In genomic region chr13:55881431-55882202, GRCm38 (mm10) we compare ENCODE assay signal across 10 mouse cellular contexts. TPM values are rescaled to one million over a fixed set of nuclear protein-coding genes. Genes with fewer than 3 reads are reported as not detected.
DNase-seq lines count a peak whose midpoint lies in the region; ATAC-seq lines count a peak whose summit lies in the region.
"Had no signal": no experiment of that assay in that cellular context is flagged by ENCODE, and none has a peak within 500 bp of the region (broad histone marks: within the 10 kb centered on the region; RNA-seq: fewer than 3 reads in every experiment).

No protein-coding gene starts in this region.

- WGBS in heart, embryonic 10.5 days: 58% methylated on average over 16 of the region's 16 CpGs
- 46% methylated on average over 16 of the region's 16 CpGs for WGBS in midbrain, embryonic 11.5 days
- 45% methylated on average over 16 of the region's 16 CpGs for WGBS in midbrain, embryonic 13.5 days
- 49% methylated on average over 16 of the region's 16 CpGs for WGBS in intestine, embryonic 15.5 days
- 39% methylated on average over 16 of the region's 16 CpGs for WGBS in stomach, embryonic 14.5 days

- intact Hi-C loops in heart, postnatal 36 days (cut with DNase I): no loop called here

- H3K4me3 ChIP-seq in heart, embryonic 10.5 days: no peak overlapping the region
- no peak overlapping the region for H3K4me3 ChIP-seq in midbrain, embryonic 11.5 days (ENCODE audit: low read depth, low read length)
- no peak overlapping the region for H3K4me3 ChIP-seq in midbrain, embryonic 13.5 days (replicated peaks)
- H3K4me3 ChIP-seq in intestine, embryonic 15.5 days (replicated peaks): no peak overlapping the region
- H3K4me3 ChIP-seq in stomach, embryonic 14.5 days (ENCODE audit: low read depth, low read length): no peak overlapping the region

- H3K9ac ChIP-seq in midbrain, embryonic 11.5 days (ENCODE audit: low read length): no peak overlapping the region
- H3K9ac ChIP-seq in midbrain, embryonic 13.5 days (replicated peaks): no peak overlapping the region
- no peak overlapping the region for H3K9ac ChIP-seq in intestine, embryonic 15.5 days
- no peak overlapping the region for H3K9ac ChIP-seq in stomach, embryonic 14.5 days (replicated peaks; ENCODE audit: low read depth, low read length)

- H3K4me2 ChIP-seq in midbrain, embryonic 11.5 days: no peak overlapping the region
- H3K4me2 ChIP-seq in midbrain, embryonic 13.5 days (replicated peaks): no peak overlapping the region
- H3K4me2 ChIP-seq in intestine, embryonic 15.5 days (replicated peaks): no peak overlapping the region
- no peak overlapping the region for H3K4me2 ChIP-seq in stomach, embryonic 14.5 days (replicated peaks; ENCODE audit: low read depth, low read length)

- peaks cover 10% of the 10 kb centered on the region; the same call in 1 of the 2 replicates for H3K27me3 ChIP-seq in heart, embryonic 10.5 days (ENCODE audit: insufficient read depth, poor library complexity, severe bottlenecking)
- H3K27me3 ChIP-seq in midbrain, embryonic 11.5 days (ENCODE audit: control insufficient read depth, insufficient read depth, low read length): no peaks in the 10 kb centered on the region
- 0 out of 2 replicates have a peak, but pooled peaks cover 3% of the 10 kb centered on the region for H3K27me3 ChIP-seq in midbrain, embryonic 13.5 days
- H3K27me3 ChIP-seq in intestine, embryonic 15.5 days (replicated peaks): no peaks in the 10 kb centered on the region
- H3K27me3 ChIP-seq in stomach, embryonic 14.5 days (ENCODE audit: control insufficient read depth, insufficient read depth, low read length): no peaks in the 10 kb centered on the region

- no peaks in the 10 kb centered on the region for H3K9me3 ChIP-seq in heart, embryonic 10.5 days
- H3K9me3 ChIP-seq in midbrain, embryonic 11.5 days (ENCODE audit: control insufficient read depth, low read length): no peaks in the 10 kb centered on the region
- no peaks in the 10 kb centered on the region for H3K9me3 ChIP-seq in midbrain, embryonic 13.5 days
- H3K9me3 ChIP-seq in intestine, embryonic 15.5 days: no peaks in the 10 kb centered on the region
- H3K9me3 ChIP-seq in stomach, embryonic 14.5 days (ENCODE audit: control insufficient read depth, low read depth, low read length): no peaks in the 10 kb centered on the region

- H3K4me1 ChIP-seq in heart, embryonic 10.5 days: peaks cover 23% of the 10 kb centered on the region
- no peaks in the 10 kb centered on the region for H3K4me1 ChIP-seq in midbrain, embryonic 11.5 days (ENCODE audit: control insufficient read depth, insufficient read depth, low read length)
- H3K4me1 ChIP-seq in midbrain, embryonic 13.5 days (replicated peaks): peaks cover 7% of the 10 kb centered on the region; the same call in 1 of the 2 replicates
- H3K4me1 ChIP-seq in intestine, embryonic 15.5 days (replicated peaks): peaks cover 4% of the 10 kb centered on the region
- H3K4me1 ChIP-seq in stomach, embryonic 14.5 days (ENCODE audit: control insufficient read depth, insufficient read depth, low read length): peaks cover 12% of the 10 kb centered on the region

- peak overlapping the region; percentile 64 for H3K27ac ChIP-seq in heart, embryonic 10.5 days
- no peak overlapping the region for H3K27ac ChIP-seq in midbrain, embryonic 11.5 days (ENCODE audit: low read depth, low read length)
- no peak overlapping the region for H3K27ac ChIP-seq in midbrain, embryonic 13.5 days
- H3K27ac ChIP-seq in intestine, embryonic 15.5 days: peak overlapping the region; percentile 49
- peak overlapping the region; percentile 89 for H3K27ac ChIP-seq in stomach, embryonic 14.5 days (ENCODE audit: low read length)

- DNase-seq in heart, embryonic 10.5 days (ENCODE audit: low spot score): no peak
- no peak for DNase-seq in heart, postnatal 36 days
- DNase-seq in midbrain, embryonic 11.5 days (ENCODE audit: low spot score, missing footprints): peak; percentile 82
- no peak for DNase-seq in left cerebral cortex, adult 11 months (ENCODE audit: low spot score)
- DNase-seq in cerebellum, adult 9-10 months: no peak
- DNase-seq: embryo, embryonic 11 days had no signal

- no peak for ATAC-seq in midbrain, embryonic 11.5 days (ENCODE audit: low FRiP score)
- no peak; the same call in 1 of the 2 replicates for ATAC-seq in midbrain, embryonic 13.5 days
- ATAC-seq in intestine, embryonic 15.5 days: peak; percentile 41
- ATAC-seq in stomach, embryonic 14.5 days (ENCODE audit: insufficient number of reproducible peaks, insufficient read depth, low FRiP score, low read depth): peak; percentile 66; the same call in 1 of the 2 replicates

- no peaks in the 10 kb centered on the region for H3K36me3 ChIP-seq in heart, embryonic 10.5 days
- H3K36me3 ChIP-seq in midbrain, embryonic 11.5 days (ENCODE audit: control insufficient read depth, insufficient read depth, low read length): no peaks in the 10 kb centered on the region
- no peaks in the 10 kb centered on the region for H3K36me3 ChIP-seq in midbrain, embryonic 13.5 days
- no peaks in the 10 kb centered on the region for H3K36me3 ChIP-seq in intestine, embryonic 15.5 days
- H3K36me3 ChIP-seq in stomach, embryonic 14.5 days (ENCODE audit: control insufficient read depth, insufficient read depth, low read length): no peaks in the 10 kb centered on the region

RNA-seq across cellular contexts. Expression of gene Pitx1, which starts 45.6 kb away (rescaled TPM):
- polyA plus RNA-seq in heart, embryonic 10.5 days (2016; fragmentation: Nextera tagmentation; extraction: Ambion mirVana): 0.53 and 3.8 TPM in 2 replicates
- total RNA-seq in heart, postnatal 36 days (2021): not detected
- polyA plus RNA-seq in midbrain, embryonic 11.5 days (2014; fragmentation: Nextera tagmentation; extraction: Ambion mirVana): 0.25 and 0.88 TPM in 2 replicates
- 0.75 and 1.5 TPM in 2 replicates for polyA plus RNA-seq in midbrain, embryonic 13.5 days (2015; fragmentation: Nextera tagmentation; extraction: Ambion mirVana)
- 15.2 and 18.4 TPM in 2 replicates for polyA plus RNA-seq in intestine, embryonic 15.5 days (2015; fragmentation: Nextera tagmentation; extraction: Ambion mirVana)
- 262 and 263 TPM in 2 replicates for polyA plus RNA-seq in stomach, embryonic 14.5 days (2014; fragmentation: Nextera tagmentation; extraction: Ambion mirVana)
- total RNA-seq: left cerebral cortex, postnatal 25 days had no signal

Comparison
In these comparisons a context has a peak if more than half of its experiments do, and no peak if none do; other contexts are left out.
1. H3K27ac ChIP-seq: peak in heart, embryonic 10.5 days (single experiment), intestine, embryonic 15.5 days (single experiment) and stomach, embryonic 14.5 days (single experiment); none in midbrain, embryonic 11.5 days (single experiment) and midbrain, embryonic 13.5 days (single experiment).
2. ATAC-seq: peak in intestine, embryonic 15.5 days (single experiment) and stomach, embryonic 14.5 days (single experiment); none in midbrain, embryonic 11.5 days (single experiment) and midbrain, embryonic 13.5 days (single experiment).
3. RNA of gene Pitx1, which starts 45.6 kb away (polyA plus RNA-seq): 262 to 263 TPM in stomach, embryonic 14.5 days; 15.2 to 18.4 TPM in intestine, embryonic 15.5 days, 0.53 to 3.8 TPM in heart, embryonic 10.5 days, 0.75 to 1.5 TPM in midbrain, embryonic 13.5 days and 0.25 to 0.88 TPM in midbrain, embryonic 11.5 days; every median in the first group is over 10 times any median in the second.